Mouse (Mus musculus) midbrain, embryonic 10.5 days (tissue): Measurements from ENCODE around the gene Itpr2. TPM values are rescaled to one million over a fixed set of nuclear protein-coding genes. Genes with fewer than 3 reads are reported as not detected.

ENCODE experiments used
- DNase-seq: peaks from one replicate; pipeline ENCODE4 v3.0.0-alpha.2; 2017; ENCODE audit warnings: low spot score
- H3K27ac ChIP-seq: fragments of 300-500 bp; sonication (generic); replicated peaks from 2 replicates; pipeline ENCODE4 v1.5.1; 2016; ENCODE audit warnings: mild to moderate bottlenecking
- H3K27me3 ChIP-seq: fragments of 300-500 bp; sonication (generic); 2 replicates; pipeline ENCODE4 v1.6.1; 2016; ENCODE audit warnings: low read depth, mild to moderate bottlenecking; ENCODE audit not compliant: poor library complexity, severe bottlenecking
- H3K36me3 ChIP-seq: fragments of 300-500 bp; sonication (generic); 2 replicates; pipeline ENCODE4 v1.6.1; 2016; ENCODE audit warnings: mild to moderate bottlenecking, moderate library complexity
- H3K4me1 ChIP-seq: fragments of 300-500 bp; sonication (generic); 2 replicates; pipeline ENCODE4 v1.6.1; 2016
- H3K4me3 ChIP-seq: fragments of 300-500 bp; sonication (generic); 2 replicates; pipeline ENCODE4 v1.5.1; 2016; ENCODE audit warnings: mild to moderate bottlenecking, moderate library complexity
- H3K9me3 ChIP-seq: fragments of 300-500 bp; sonication (generic); replicated peaks from 2 replicates; pipeline ENCODE4 v1.6.1; 2016; ENCODE audit warnings: mild to moderate bottlenecking
- WGBS: fragments of 180-500 bp; shearing (Covaris S2); methylation state at CpG from one replicate; pipeline ENCODE4 v1.1.7; 2016; 5-methylcytosine and 5-hydroxymethylcytosine counted together
- polyA plus RNA-seq: library from polyadenylated mRNA; unstranded; fragments of >200 nt; fragmentation: Nextera tagmentation; extraction: Ambion mirVana; gene quantifications from 2 replicates; pipeline ENCODE4 v1.2.1, GENCODE M21; 2016

Gene Itpr2
- polyA plus RNA-seq, 1 experiment from 2014 or later: 4.4 TPM

DNA sequence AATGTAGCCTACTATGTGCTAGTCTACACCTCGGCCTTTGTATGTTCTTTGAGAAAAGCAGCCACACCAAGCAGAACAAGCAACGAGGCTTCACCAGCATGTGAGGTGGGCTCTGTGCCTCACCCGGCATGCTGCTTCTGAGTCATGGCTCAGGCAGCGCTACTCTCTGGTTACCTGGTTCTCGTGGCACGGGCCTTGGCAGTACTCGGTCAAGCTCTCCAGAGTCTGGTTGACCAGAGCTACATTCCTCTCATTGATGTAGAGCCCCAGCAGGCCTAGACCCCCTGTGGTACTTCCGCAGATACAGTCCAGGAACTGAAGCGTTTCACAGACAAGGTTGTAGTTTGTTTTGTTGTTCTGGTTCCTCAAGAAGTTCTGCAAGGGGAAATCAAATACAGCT lies 272.5 kb downstream of the Itpr2 start:
- no peaks in the 10 kb centered on the region for H3K36me3 ChIP-seq
- H3K4me3 ChIP-seq: no peak overlapping the region
- H3K27ac ChIP-seq: no peak overlapping the region
- H3K27me3 ChIP-seq: no peaks in the 10 kb centered on the region
- 74% methylated on average over 9 of the region's 9 CpGs for whole genome bisulfite sequencing
- peaks cover 6% of the 10 kb centered on the region; the same call in 1 of the 2 replicates for H3K4me1 ChIP-seq
- H3K9me3 ChIP-seq: no peaks in the 10 kb centered on the region
- no peak for DNase-seq

DNA sequence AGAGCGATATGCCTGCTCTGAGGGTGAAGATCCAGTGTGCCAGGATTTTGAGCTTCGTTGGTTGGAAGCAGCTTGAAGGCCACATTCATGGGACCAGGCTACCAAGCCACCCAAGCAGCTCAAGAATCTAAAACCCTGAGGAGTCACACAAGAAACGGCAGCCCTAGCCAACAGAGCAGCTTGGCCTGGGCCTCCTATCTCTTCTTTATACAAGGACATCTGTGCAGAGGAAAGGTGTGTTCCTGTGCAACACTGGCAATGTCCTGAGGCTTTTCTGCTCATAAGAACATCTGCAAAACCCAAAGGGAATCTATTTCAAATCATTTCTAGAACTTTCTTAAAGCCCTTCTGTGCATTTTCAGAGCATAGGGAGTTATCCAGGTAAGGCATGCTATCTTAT lies 274.0 kb downstream of the Itpr2 start:
- Histone ChIP-seq H3K4me1 (peaks cover 8% of the 10 kb centered on the region; the same call in 1 of the 2 replicates), H3K27ac (no peak overlapping the region), H3K4me3 (no peak overlapping the region), H3K27me3 (no peaks in the 10 kb centered on the region), H3K36me3 (no peaks in the 10 kb centered on the region), H3K9me3 (no peaks in the 10 kb centered on the region)
- 88% methylated on average over 3 of the region's 3 CpGs for WGBS
- DNase-seq: no peak

DNA sequence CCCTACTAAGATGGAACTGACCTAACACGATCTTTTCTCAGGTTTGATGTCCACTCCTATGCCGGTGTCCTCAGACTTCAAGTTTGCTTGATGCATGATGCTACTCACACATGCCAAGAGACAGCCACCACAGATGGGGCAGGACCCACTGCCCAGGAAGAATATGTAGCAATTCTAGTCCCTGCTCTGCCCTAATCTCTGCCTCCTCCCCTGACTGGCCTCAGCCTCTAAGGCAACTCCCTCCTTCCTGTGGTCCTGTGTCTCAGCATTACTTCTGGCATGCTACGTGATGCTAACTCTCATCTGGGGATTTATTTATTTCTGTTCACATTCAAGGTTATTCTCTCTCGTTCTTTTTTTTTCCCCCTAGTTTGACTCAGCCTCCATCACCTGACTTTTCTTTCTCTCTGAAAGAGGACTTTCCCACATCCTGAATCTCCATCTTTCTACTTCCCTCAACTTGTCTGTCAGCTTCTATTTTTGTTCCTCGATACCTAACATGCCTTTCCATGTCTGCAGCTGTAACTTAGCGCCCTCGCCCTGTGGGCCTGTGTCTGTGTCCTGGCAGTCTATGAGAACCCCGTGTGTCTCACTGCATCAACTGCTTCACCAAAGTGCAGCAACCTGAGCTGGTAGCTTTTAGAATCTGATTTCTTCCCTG lies 279.5 kb downstream of the Itpr2 start:
- 84% methylated on average over 8 of the region's 8 CpGs for WGBS
- Histone ChIP-seq H3K36me3 (no peaks in the 10 kb centered on the region), H3K4me3 (no peak overlapping the region), H3K9me3 (no peaks in the 10 kb centered on the region), H3K4me1 (peaks cover 24% of the 10 kb centered on the region), H3K27me3 (no peaks in the 10 kb centered on the region), H3K27ac (no peak overlapping the region)
- DNase-seq: no peak

DNA sequence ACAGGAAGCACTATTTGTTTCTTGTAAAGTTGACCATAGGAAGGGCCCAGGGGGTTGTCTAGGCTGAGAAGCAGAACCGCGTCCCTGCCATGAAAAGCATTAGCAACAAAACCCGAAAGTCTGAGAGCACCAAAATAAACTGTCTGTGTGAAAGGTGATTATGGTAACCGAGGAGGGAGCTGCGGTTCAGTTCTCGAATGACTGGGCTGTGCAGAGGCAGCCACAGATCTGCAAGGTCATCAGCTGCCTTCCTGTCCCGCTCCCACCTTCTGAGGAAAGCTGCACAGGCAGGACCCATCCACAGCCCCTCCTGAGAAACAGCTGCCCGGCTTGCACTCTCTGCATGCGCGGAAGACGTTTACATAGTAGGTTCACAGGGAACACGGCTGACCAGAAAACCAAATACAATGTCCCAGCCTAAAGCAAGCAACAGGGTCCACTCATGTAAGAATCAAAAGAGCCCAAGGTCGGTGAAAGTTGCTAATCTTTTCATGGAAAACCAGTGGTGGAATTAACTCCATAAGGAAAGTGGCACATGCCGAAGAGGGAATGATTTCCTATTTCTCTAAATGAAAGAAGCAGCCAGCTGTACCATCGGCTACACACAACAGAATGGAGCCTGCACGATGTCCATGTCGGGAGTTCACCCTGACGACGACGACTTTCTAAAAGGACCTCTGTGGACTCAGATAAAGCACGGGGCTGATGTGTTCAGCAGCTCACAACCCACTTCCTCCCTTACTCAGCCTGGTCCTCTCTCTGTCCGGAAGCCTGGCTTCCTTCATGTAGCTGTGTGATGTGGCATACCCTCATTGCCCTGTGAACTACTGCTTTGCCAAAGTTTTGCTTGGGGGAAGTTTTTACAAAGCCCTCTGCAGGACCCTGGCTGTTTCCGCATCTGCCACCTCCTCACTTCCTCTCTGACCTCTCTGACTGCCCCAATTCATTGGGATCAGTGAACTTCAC lies 280.4 kb downstream of the Itpr2 start:
- 72% methylated on average over 23 of the region's 23 CpGs for WGBS

DNA sequence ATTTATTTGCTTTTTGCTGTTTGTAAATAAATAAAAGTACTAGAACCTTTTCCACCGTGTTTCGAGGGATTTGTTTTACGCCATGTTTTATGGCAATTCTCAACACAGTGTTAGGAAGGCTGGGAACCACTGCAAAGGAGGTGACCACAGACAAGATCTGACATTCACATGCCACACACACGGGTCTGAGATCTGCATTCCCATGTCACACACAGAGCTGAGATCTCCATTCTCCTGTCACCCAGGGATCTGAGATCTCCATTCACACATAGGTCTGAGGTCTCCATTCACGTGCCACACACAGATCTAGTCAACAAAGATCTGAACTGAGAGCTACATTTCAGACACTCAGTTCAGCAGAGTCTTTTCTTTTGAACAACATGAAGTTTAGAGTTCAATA lies 282.0 kb downstream of the Itpr2 start:
- no peaks in the 10 kb centered on the region for H3K9me3 ChIP-seq
- H3K36me3 ChIP-seq: no peaks in the 10 kb centered on the region
- 87% methylated on average over 5 of the region's 5 CpGs for WGBS
- H3K27me3 ChIP-seq: no peaks in the 10 kb centered on the region
- no peak overlapping the region for H3K27ac ChIP-seq
- H3K4me1 ChIP-seq: peaks cover 22% of the 10 kb centered on the region
- DNase-seq: no peak
- no peak overlapping the region for H3K4me3 ChIP-seq

More for the DNA sequence above, 280.4 kb downstream of the Itpr2 start:
- no peak for DNase-seq
- H3K9me3 ChIP-seq: no peaks in the 10 kb centered on the region
- H3K4me3 ChIP-seq: no peak overlapping the region
- peaks cover 24% of the 10 kb centered on the region for H3K4me1 ChIP-seq
- H3K27me3 ChIP-seq: no peaks in the 10 kb centered on the region
- no peaks in the 10 kb centered on the region for H3K36me3 ChIP-seq
- H3K27ac ChIP-seq: no peak overlapping the region

DNA sequence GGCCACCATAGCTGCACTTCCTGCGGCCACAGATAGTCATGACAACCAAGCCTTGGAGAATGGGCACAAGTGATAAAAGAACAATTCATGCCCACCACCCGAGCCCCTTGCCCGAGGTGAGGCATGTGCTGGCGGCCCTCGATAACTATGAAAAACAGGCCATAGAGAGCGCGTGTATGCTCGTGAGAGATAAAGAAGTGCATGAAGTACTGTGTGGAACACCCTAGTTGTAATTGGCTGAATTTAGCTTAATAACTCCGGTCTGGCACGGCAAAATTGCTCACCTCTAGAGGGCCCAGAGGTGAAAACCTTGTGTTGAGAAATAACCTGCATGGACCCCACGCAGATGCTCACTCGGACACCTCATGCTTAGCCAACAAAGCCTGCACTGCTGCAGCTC lies 282.5 kb downstream of the Itpr2 start:
- Histone ChIP-seq H3K27me3 (no peaks in the 10 kb centered on the region), H3K4me3 (no peak overlapping the region), H3K36me3 (no peaks in the 10 kb centered on the region), H3K9me3 (no peaks in the 10 kb centered on the region), H3K4me1 (peaks cover 20% of the 10 kb centered on the region), H3K27ac (no peak overlapping the region)
- DNase-seq: no peak
- WGBS: 95% methylated on average over 12 of the region's 12 CpGs

DNA sequence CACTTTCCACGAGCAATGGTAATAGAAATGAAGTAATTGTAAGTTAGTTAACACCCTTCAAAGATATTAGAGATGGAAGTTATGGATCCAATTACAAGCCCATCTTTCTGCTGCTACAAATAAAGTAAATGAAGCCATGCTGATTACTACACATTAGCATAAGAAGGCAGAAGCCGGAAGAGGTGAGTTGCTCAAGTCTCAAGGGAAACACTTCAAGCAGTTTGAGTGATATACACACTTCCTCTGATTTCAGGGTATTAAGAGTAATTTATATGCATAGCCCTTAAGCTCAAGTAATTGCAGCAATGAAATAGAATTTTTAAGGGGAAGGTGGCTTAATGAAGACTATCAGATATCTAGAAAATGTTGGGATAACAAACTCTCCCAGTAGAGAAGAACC lies 286.7 kb downstream of the Itpr2 start:
- no peaks in the 10 kb centered on the region for H3K27me3 ChIP-seq

DNA sequence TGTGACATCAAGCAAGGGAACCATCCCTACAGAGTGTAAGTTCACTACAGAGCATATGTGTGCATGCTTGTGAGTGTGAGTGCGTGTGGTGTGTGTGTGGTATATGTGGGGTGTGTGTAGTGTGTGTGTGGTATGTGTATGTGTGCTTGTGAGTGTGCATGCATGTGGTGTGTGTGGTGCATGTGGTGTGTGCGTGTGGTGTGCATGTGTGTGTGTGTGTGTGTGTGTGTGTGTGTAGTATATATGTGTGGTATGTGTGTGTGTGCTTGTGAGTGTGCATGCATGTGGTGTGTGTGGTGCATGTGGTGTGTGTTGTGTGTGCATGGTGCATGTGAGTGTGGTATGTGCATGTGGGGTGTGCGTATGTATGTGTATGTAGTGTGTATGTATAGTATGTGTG lies 289.7 kb downstream of the Itpr2 start:
- H3K9me3 ChIP-seq: no peaks in the 10 kb centered on the region
- 96% methylated on average over 3 of the region's 3 CpGs for WGBS
- H3K4me1 ChIP-seq: 0 out of 2 replicates have a peak, but pooled peaks cover 2% of the 10 kb centered on the region
- no peak overlapping the region for H3K27ac ChIP-seq
- H3K4me3 ChIP-seq: no peak overlapping the region
- DNase-seq: no peak
- H3K36me3 ChIP-seq: no peaks in the 10 kb centered on the region
- no peaks in the 10 kb centered on the region for H3K27me3 ChIP-seq

More for the DNA sequence above, 286.7 kb downstream of the Itpr2 start:
- 0 out of 2 replicates have a peak, but pooled peaks cover 2% of the 10 kb centered on the region for H3K4me1 ChIP-seq
- no peak overlapping the region for H3K27ac ChIP-seq
- 84% methylated on average over 2 of the region's 2 CpGs for WGBS
- H3K9me3 ChIP-seq: no peaks in the 10 kb centered on the region
- no peak for DNase-seq
- no peak overlapping the region for H3K4me3 ChIP-seq
- H3K36me3 ChIP-seq: no peaks in the 10 kb centered on the region

DNA sequence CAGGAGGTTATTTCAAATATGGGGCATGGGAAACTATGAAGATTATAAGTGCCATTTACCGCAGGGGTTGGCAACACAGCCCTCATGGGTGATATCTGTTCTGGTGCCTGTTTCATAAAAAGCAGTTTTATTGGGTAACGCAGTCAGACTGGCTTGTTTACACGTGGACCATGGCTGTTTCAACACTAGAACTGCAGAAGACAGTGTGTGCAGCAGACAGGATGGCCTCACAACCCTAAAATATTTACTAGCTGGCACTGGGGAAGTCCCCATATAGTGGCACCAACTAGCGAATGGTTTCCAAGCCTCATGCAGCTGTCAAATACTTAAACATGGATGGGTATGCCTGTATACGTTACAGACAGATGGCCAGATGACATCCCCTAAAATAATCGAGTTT lies 290.8 kb downstream of the Itpr2 start:
- WGBS: 87% methylated on average over 6 of the region's 6 CpGs
- Histone ChIP-seq H3K9me3 (no peaks in the 10 kb centered on the region), H3K36me3 (no peaks in the 10 kb centered on the region), H3K4me1 (0 out of 2 replicates have a peak, but pooled peaks cover 2% of the 10 kb centered on the region), H3K27me3 (no peaks in the 10 kb centered on the region), H3K27ac (no peak overlapping the region), H3K4me3 (no peak overlapping the region)
- no peak for DNase-seq

DNA sequence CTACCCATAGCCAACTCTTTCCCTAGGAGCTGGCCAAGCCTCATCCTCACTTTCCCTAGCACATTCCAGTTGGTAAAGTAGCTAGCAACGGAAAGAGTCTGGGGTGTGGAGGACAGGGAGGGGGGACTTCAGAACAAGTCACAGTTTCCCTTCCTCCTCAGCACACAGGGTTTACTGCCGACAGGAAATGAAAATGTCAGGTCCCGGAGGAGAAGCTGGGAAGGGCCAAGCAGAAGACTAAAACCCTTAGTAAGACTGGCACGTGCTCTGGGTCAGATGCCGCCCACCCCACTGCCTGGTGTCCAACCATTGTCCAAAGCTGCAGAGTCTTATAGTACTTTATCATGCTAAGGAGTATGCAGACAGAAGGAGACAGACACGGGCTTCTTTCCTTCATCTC lies 293.0 kb downstream of the Itpr2 start:
- WGBS: 78% methylated on average over 6 of the region's 6 CpGs
- no peak for DNase-seq

DNA sequence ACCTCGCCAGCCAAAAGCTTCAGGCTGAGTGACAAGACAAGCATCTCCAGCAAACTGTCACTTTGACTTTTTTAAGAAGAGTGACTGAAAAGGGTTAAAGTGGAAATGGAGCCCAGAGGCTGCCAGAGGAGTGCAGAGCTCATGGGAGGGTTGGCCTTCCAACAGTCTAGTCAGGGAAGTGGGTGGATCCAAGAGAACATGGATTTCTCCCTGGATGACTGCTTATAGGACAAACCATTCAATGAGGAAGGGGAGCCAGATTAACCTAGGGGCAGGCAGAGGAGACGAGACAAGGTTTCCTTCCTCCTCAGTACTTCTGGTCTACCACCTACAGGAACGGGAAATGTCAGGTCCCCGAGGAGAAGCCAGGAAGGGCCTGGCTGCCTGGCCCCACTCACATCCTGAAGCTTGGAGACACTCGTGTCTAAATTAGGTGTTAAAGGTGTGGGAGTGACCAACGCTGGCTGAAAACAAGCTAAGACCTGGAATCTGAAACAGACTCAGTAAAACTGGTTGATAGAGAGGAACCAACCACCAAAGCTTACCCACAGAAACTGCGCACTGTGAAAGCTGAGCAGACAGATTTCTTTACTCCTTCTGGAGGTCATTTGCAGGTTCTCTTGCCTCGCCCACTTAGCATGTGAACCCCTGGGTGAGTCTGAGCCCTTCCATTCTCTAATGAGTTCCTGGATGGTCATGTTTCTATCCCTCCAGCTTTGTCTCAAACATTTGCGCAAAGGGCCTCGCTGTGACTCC lies 294.6 kb downstream of the Itpr2 start:
- no peak overlapping the region for H3K27ac ChIP-seq
- no peaks in the 10 kb centered on the region for H3K27me3 ChIP-seq
- 85% methylated on average over 10 of the region's 10 CpGs for WGBS

More for the DNA sequence above, 293.0 kb downstream of the Itpr2 start:
- Histone ChIP-seq H3K27ac (no peak overlapping the region), H3K9me3 (no peaks in the 10 kb centered on the region), H3K4me3 (no peak overlapping the region), H3K27me3 (no peaks in the 10 kb centered on the region), H3K4me1 (no peaks in the 10 kb centered on the region), H3K36me3 (no peaks in the 10 kb centered on the region)

DNA sequence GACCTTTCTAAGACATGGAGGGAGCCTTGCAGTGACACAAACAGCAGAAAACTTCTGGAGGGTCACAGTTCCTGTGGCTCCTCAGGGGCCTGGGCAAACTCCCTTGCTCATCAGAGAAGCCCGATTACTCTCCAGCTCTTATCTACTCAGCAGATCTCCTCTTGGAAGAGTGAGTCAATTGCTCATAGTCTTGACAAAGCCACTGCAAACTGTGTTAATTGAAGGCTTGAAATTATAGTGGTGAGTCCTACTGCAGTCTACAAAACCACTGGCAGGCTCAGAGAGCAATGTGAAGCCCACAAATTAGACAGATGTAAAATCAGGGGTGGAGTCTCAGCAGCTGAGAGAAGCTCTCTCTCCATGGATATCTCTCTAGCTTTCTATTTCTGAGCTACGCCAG lies 296.9 kb downstream of the Itpr2 start:
- H3K4me1 ChIP-seq: peaks cover 6% of the 10 kb centered on the region
- H3K36me3 ChIP-seq: no peaks in the 10 kb centered on the region
- WGBS: 86% methylated on average over 2 of the region's 2 CpGs
- no peaks in the 10 kb centered on the region for H3K9me3 ChIP-seq
- H3K27ac ChIP-seq: no peak overlapping the region
- no peak overlapping the region for H3K4me3 ChIP-seq
- H3K27me3 ChIP-seq: no peaks in the 10 kb centered on the region
- no peak for DNase-seq

More for the DNA sequence above, 294.6 kb downstream of the Itpr2 start:
- Histone ChIP-seq H3K36me3 (no peaks in the 10 kb centered on the region), H3K4me1 (no peaks in the 10 kb centered on the region), H3K9me3 (no peaks in the 10 kb centered on the region), H3K4me3 (no peak overlapping the region)
- no peak for DNase-seq
